Mouse (Mus musculus): ENCODE results near the gene Cutal.

DNA sequence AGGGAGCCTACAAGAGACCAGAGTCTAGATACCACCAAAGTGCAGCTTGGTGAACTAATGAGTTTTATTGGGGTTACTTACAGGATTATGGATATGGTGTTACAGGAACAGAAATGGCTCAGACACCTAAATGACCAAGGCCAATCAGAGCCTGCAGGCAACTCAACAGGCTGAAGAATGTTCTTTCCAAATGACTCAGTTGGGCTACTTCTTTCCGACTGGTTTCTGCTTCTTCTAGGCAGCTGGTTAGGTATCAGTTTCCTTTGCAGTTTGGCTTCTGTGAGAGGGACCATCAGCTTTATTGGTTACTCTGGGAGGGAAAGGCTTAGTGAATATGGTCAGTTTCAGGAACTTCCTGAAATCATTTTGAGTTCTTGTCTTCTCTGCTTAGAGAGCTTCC lies 26.5 kb upstream of the Cutal start:
- TF ChIP-seq MAX (IDR thresholded peaks at IDR 0.05) (no peak), CTCF (IDR thresholded peaks at IDR 0.05; ENCODE audit: control insufficient read depth, insufficient read depth, insufficient read length) (no peak), USF1 (IDR thresholded peaks at IDR 0.05; ENCODE audit: low read depth) (no peak), CEBPB (IDR thresholded peaks at IDR 0.05; ENCODE audit: low read depth) (no peak), FOSL1 (IDR thresholded peaks at IDR 0.05; ENCODE audit: insufficient read depth, low read length, poor library complexity, severe bottlenecking) (no peak)

Measured in C2C12 (cell line).